In genomic region chr3:51096545-51096944, GRCm38 (mm10) we compare ENCODE assay signal across 12 mouse cellular contexts.
DNase-seq lines count a peak whose midpoint lies in the region; ATAC-seq and TF ChIP-seq lines count a peak whose summit lies in the region.
"Had no signal": no experiment of that assay in that cellular context is flagged by ENCODE, and none has a peak within 500 bp of the region (broad histone marks: within the 10 kb centered on the region; RNA-seq: fewer than 3 reads in every experiment).

No protein-coding gene starts in this region.

- H3K36me3 ChIP-seq in lung, embryonic 16.5 days (ENCODE audit: control insufficient read depth, insufficient read depth, low read length), result no peaks in the 10 kb centered on the region
- H3K36me3 ChIP-seq in hindbrain, embryonic 11.5 days (ENCODE audit: control insufficient read depth, insufficient read depth, low read length), result no peaks in the 10 kb centered on the region
- no peaks in the 10 kb centered on the region for H3K36me3 ChIP-seq in midbrain, embryonic 14.5 days (ENCODE audit: control insufficient read depth, insufficient read depth, low read length)
- H3K36me3 ChIP-seq: liver, embryonic 12.5 days had no signal

- ATAC-seq in lung, embryonic 16.5 days (ENCODE audit: low read depth), result no peak
- peak; percentile 52; the same call in 1 of the 2 replicates for ATAC-seq in hindbrain, embryonic 11.5 days (ENCODE audit: low FRiP score)
- peak; percentile 74 for ATAC-seq in midbrain, embryonic 14.5 days (ENCODE audit: low FRiP score, low TSS enrichment)
- ATAC-seq: CD4-positive, CD25-positive, alpha-beta regulatory T cell, adult 4 months; liver, embryonic 12.5 days had no signal

- DNase-seq in lung, adult 2 months, result no peak
- no peak for DNase-seq in hindbrain, embryonic 11.5 days (ENCODE audit: low spot score)
- peak; percentile 69 for DNase-seq in midbrain, embryonic 14.5 days
- no peak for DNase-seq in urinary bladder, postnatal 14 days (ENCODE audit: low spot score)
- DNase-seq in frontal cortex, postnatal 14 days (ENCODE audit: low spot score in 2 of 2), result no peak
- no peak for DNase-seq in layer of hippocampus, adult 11-12 months (ENCODE audit: low spot score)
- DNase-seq: kidney, adult 11 months; thymus, adult 18-20 months had no signal

- no peaks in the 10 kb centered on the region for H3K27me3 ChIP-seq in lung, embryonic 16.5 days (ENCODE audit: control insufficient read depth, insufficient read depth, low read depth, low read length)
- no peaks in the 10 kb centered on the region for H3K27me3 ChIP-seq in hindbrain, embryonic 11.5 days (ENCODE audit: control insufficient read depth, insufficient read depth, low read length)
- H3K27me3 ChIP-seq in midbrain, embryonic 14.5 days (ENCODE audit: control insufficient read depth, insufficient read depth, low read length), result no peaks in the 10 kb centered on the region
- H3K27me3 ChIP-seq: liver, embryonic 12.5 days had no signal

- no peak for TF ChIP-seq POLR2A in lung, adult 2 months (IDR thresholded peaks at IDR 0.05; ENCODE audit: borderline replicate concordance, extremely low read depth, low read depth, low read length)

- H3K9ac ChIP-seq in lung, embryonic 16.5 days (ENCODE audit: low read length), result no peak overlapping the region
- H3K9ac ChIP-seq in hindbrain, embryonic 11.5 days (ENCODE audit: low read depth, low read length), result no peak overlapping the region
- H3K9ac ChIP-seq in midbrain, embryonic 14.5 days (replicated peaks; ENCODE audit: low read length), result no peak overlapping the region; the same call in 1 of the 2 replicates
- H3K9ac ChIP-seq: liver, embryonic 12.5 days had no signal

- H3K27ac ChIP-seq in lung, embryonic 16.5 days (ENCODE audit: low read length), result no peak overlapping the region
- H3K27ac ChIP-seq in hindbrain, embryonic 11.5 days (ENCODE audit: low read depth, low read length), result no peak overlapping the region
- H3K27ac ChIP-seq in midbrain, embryonic 14.5 days (replicated peaks; ENCODE audit: low read depth, low read length), result peak overlapping the region; percentile 85
- H3K27ac ChIP-seq: liver, embryonic 12.5 days had no signal

- peaks cover 4% of the 10 kb centered on the region; the same call in 1 of the 2 replicates for H3K4me1 ChIP-seq in lung, embryonic 16.5 days (replicated peaks; ENCODE audit: control insufficient read depth, insufficient read depth, low read length)
- no peaks in the 10 kb centered on the region for H3K4me1 ChIP-seq in lung, adult 2 months (ENCODE audit: control insufficient read depth, insufficient read depth, low read length)
- no peaks in the 10 kb centered on the region for H3K4me1 ChIP-seq in hindbrain, embryonic 11.5 days (replicated peaks; ENCODE audit: control insufficient read depth, insufficient read depth, low read length)
- peaks cover 20% of the 10 kb centered on the region for H3K4me1 ChIP-seq in midbrain, embryonic 14.5 days (ENCODE audit: control insufficient read depth, insufficient read depth, low read length)
- H3K4me1 ChIP-seq: liver, embryonic 12.5 days had no signal

- no peak for TF ChIP-seq CTCF in lung, adult 2 months (IDR thresholded peaks at IDR 0.05; ENCODE audit: insufficient read depth, low read length)

- H3K4me3 ChIP-seq in lung, embryonic 16.5 days (ENCODE audit: low read length), result no peak overlapping the region
- no peak overlapping the region for H3K4me3 ChIP-seq in lung, adult 2 months (replicated peaks; ENCODE audit: extremely low read depth, low read depth, low read length)
- no peak overlapping the region for H3K4me3 ChIP-seq in hindbrain, embryonic 11.5 days (ENCODE audit: low read depth, low read length)
- no peak overlapping the region for H3K4me3 ChIP-seq in midbrain, embryonic 14.5 days (replicated peaks; ENCODE audit: low read depth, low read length)
- H3K4me3 ChIP-seq: liver, embryonic 12.5 days had no signal

- 28% methylated on average over 6 of the region's 6 CpGs for WGBS in lung, embryonic 16.5 days
- WGBS in lung, adult 2 months, result 38% methylated on average over 6 of the region's 6 CpGs
- 41% methylated on average over 6 of the region's 6 CpGs for WGBS in hindbrain, embryonic 11.5 days
- WGBS in midbrain, embryonic 14.5 days, result 21% methylated on average over 6 of the region's 6 CpGs

- peaks cover 3% of the 10 kb centered on the region; the same call in 1 of the 2 replicates for H3K9me3 ChIP-seq in lung, embryonic 16.5 days (ENCODE audit: control insufficient read depth, low read length)
- no peaks in the 10 kb centered on the region for H3K9me3 ChIP-seq in hindbrain, embryonic 11.5 days (ENCODE audit: control insufficient read depth, low read length)
- H3K9me3 ChIP-seq in midbrain, embryonic 14.5 days (ENCODE audit: control insufficient read depth, low read length), result peaks cover 2% of the 10 kb centered on the region; the same call in 1 of the 2 replicates
- H3K9me3 ChIP-seq: liver, embryonic 12.5 days had no signal

- H3K4me2 ChIP-seq in lung, embryonic 16.5 days (ENCODE audit: low read depth, low read length), result peak overlapping the region; percentile 0; the same call in 1 of the 2 replicates
- no peak overlapping the region for H3K4me2 ChIP-seq in hindbrain, embryonic 11.5 days (replicated peaks; ENCODE audit: low read depth, low read length)
- H3K4me2 ChIP-seq in midbrain, embryonic 14.5 days (ENCODE audit: low read length), result peak overlapping the region; percentile 23
- H3K4me2 ChIP-seq: heart, embryonic 11.5 days; liver, embryonic 12.5 days had no signal
